Mouse (Mus musculus): Measurements from ENCODE around the gene Cby1. TPM values are rescaled to one million over a fixed set of nuclear protein-coding genes. Genes with fewer than 3 reads are reported as not detected.
A peak's percentile ranks its signal among the peaks of the same experiment; 100 is the strongest.
"Not testable (repeated sequence)": the region's sequence is repeated elsewhere in the genome, so short reads cannot be mapped to it uniquely, and the experiment has no call there.

The Cby1 gene
- 10 to 100 TPM; 14.1 to 15.8 (median 14.4) TPM for total RNA-seq (2022)

DNA sequence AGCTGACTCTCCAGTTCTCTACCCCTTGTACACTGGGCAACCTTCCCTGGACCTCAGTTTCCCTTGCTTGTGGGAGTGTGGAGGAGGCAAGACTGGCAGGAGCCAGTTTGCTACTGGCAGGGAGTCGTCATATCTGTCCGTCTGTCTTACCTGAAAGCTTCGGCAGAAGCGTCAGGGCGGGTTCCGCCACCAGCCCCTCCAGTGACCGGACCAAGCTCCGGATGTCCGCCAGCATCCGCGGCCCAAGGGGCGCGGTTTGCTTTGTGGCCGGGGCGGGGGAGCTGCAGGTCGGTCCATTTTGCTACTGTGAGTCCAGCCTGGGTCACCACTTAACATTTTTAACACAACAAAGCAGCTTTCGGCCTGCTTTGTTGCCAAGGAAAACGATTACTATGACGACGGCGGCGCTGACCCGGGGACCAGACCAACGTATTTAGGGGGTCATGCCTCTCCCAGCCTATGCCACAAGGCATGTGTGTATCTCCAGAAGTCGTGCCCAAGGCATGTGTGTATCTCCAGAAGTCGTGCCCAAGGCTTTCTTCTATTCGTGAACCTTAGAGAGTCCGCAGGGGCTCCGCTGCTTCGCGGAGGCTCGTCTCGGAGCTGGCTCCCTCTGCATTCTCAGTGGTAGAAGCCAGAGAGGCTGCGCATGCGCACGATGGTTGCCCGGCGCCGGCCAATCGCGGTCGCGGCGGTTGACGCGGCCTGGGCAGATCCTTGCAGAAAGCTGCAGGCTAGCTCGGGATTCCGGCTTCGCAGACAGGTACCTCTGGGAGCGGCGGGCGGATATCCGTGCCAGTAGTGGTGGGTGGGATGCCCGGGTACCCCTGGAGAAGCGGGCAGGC, at the start of gene Cby1, which contains the start of gene Fam227a:
Gene Cby1, plus strand, starts transcription at position 669 of the 845 bp plus-strand sequence.
Gene Fam227a, minus strand, starts transcription at position 426 of the 845 bp plus-strand sequence.
- DNase-seq (ENCODE audit: low spot score in 2 of 2), result peak; percentile 82 to 91

- DNase-seq (ENCODE audit: low spot score in 2 of 2), result no peak
These were observed 49.8 kb upstream of the Cby1 start for GRCm38 (mm10) chr15:79609226-79609625.

GRCm38 (mm10) chr15:79615501-79615900, 43.5 kb upstream of the Cby1 start:
- no peak for DNase-seq (ENCODE audit: low spot score in 2 of 2)

DNA sequence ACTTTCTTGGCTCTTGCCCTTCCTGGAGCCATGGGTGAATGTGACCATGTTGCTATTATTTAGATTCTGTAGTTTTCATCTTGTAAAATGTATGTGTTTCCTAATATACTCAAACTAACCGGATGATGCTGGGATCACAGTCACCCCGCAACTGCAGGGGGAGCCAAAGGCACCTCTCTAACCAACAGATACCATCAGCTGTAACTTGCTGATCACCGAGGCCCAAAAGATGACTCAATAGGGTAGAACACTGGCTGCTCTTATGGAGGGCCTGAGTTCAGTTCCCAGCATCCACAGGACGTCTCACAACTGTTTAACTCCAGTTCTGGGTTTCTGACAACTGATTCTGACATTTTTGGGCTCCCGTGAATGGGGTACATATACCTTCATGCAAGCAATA, 42.3 kb upstream of the Cby1 start:
- DNase-seq (ENCODE audit: low spot score in 2 of 2), result no peak

DNA sequence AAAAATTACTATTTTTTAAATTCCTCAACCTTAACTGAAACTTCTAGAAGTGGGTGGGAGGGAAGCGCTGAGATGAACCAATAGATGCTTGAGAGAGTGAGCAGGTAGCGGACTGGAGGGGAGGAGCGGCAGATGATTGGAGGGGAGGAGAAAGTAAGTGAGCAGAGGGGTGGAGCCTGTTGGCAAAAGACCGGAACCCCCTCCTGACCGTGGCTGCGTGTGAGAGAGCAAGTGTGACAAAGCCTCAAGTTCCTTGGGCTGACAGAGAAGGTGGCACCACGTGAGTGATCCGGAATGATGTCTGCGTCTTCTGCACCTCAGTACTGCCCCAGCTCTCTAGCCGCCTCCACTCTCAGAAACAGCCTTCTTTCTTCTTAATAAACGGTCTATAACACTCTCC, 41.9 kb upstream of the Cby1 start:
- no peak for DNase-seq (ENCODE audit: low spot score in 2 of 2)

- DNase-seq (ENCODE audit: low spot score in 2 of 2), result no peak
These were observed 40.5 kb upstream of the Cby1 start for GRCm38 (mm10) chr15:79618456-79618855.

- no peak for DNase-seq (ENCODE audit: low spot score in 2 of 2)
These were observed 39.1 kb upstream of the Cby1 start for GRCm38 (mm10) chr15:79619770-79620414.

GRCm38 (mm10) chr15:79630471-79630870, 28.5 kb upstream of the Cby1 start:
- DNase-seq (ENCODE audit: low spot score in 2 of 2), result no peak

- no peak for DNase-seq (ENCODE audit: low spot score in 2 of 2)
These were observed 17.7 kb upstream of the Cby1 start for GRCm38 (mm10) chr15:79641135-79641817.

- no peak for DNase-seq (ENCODE audit: low spot score in 2 of 2)
These were observed 13.5 kb upstream of the Cby1 start for GRCm38 (mm10) chr15:79645483-79645882.

DNA sequence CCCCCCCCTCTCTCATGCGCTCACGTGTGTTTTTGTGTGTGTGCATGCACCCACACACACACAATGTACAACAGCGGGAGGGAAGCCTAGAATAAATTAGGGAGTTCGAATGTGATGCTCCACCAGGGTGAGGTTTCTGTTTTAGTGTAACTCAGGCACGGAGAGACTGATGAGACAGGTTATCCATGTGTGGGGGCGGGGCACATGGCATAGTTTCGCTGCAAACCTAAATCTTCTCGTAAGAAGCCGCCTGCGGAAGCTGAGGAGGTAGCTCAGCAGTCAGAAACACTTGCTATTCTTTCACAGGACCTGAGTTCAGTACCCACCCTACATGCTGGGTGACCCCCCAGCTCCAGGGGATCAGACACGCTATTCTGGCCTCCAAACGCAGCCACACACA, 10.9 kb upstream of the Cby1 start:
- no peak for DNase-seq (ENCODE audit: low spot score in 2 of 2)

- DNase-seq (ENCODE audit: low spot score in 2 of 2), result no peak
These were observed 8.4 kb upstream of the Cby1 start for GRCm38 (mm10) chr15:79650569-79650968.

DNA sequence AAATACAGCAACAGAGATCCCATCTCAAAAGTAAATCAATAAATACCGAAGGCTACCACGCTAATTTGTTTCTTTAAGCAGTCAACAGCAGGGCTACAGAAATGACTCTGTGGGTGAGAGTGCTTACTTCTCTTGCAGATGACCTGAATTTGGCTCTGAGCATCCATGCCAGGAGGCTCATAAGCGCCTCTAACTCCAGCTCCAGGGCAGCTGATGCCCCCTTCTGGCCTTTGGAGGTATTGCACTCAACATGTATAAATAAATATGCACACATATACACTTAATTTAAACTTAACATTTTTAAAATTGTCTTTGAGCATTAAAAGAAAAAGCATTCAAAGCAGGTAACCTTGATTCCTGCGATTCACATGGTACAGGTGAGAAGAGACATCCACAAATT, 7.5 kb upstream of the Cby1 start:
- no peak for DNase-seq (ENCODE audit: low spot score in 2 of 2)

- DNase-seq (ENCODE audit: low spot score in 2 of 2), result no peak
These were observed 2.5 kb upstream of the Cby1 start for GRCm38 (mm10) chr15:79656451-79656850.

GRCm38 (mm10) chr15:79657837-79658530, 1.0 kb upstream of the Cby1 start:
- DNase-seq (ENCODE audit: low spot score in 2 of 2), result peak; percentile 67 to 71

DNA sequence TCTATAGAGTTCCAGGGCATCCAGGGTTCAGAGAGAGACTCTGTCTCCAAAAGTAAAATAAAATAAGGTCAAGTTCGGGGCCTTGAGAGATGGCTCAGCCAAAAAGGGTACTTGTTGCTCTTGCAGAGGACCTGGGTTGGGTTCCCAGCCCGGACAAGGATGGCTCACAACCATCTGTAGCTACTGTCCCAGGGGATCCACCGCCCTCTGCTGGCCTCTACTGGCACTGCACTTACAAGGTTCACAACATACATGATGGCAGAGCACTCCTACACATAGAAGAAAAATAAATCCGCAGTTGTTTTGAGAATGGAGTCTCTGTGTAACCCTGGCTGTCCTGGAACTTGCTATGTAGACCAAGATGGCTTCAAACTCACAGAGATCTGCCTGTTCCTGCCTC, 2.9 kb downstream of the Cby1 start:
- no peak for DNase-seq (ENCODE audit: low spot score in 2 of 2)

DNA sequence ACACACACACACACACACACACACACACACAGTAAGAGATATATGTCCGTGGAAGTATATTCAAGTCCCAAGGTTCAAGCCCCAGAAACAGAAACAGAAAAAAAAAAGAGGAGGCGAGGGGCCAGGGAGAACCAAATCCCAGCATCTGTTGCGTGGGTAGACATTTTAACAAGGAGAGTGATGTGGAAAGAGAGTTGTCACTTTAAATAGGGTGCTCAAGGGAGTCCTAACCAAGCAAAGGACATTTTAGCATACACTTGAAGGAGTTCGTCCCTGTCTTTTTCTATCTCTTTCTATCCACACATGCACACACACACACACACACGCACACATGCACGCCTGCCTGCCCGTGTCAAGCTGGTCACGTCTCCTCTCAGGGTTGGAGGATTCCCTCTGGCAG, 5.7 kb downstream of the Cby1 start:
- no peak for DNase-seq (ENCODE audit: low spot score in 2 of 2)

DNA sequence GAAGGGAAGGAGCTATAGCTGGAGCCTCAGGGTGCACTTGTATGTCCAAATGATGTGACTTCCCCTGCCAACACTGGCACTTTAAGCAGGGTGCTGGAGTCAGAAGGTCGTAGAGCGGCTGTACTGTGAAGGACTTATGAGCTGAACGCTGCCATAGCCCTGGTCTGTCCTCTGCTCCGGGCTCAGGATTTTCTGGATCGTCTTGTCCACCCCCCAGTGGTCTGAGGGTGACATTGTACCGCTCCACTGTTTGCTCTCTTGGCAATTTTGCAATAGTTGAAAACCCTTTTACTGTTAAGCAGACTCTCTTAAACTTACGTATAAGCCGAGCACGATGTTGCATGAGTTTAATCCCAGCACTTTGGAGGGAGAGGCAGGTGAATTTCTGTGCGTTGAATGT, 10.2 kb downstream of the Cby1 start:
- DNase-seq (ENCODE audit: low spot score in 2 of 2), result no peak

DNA sequence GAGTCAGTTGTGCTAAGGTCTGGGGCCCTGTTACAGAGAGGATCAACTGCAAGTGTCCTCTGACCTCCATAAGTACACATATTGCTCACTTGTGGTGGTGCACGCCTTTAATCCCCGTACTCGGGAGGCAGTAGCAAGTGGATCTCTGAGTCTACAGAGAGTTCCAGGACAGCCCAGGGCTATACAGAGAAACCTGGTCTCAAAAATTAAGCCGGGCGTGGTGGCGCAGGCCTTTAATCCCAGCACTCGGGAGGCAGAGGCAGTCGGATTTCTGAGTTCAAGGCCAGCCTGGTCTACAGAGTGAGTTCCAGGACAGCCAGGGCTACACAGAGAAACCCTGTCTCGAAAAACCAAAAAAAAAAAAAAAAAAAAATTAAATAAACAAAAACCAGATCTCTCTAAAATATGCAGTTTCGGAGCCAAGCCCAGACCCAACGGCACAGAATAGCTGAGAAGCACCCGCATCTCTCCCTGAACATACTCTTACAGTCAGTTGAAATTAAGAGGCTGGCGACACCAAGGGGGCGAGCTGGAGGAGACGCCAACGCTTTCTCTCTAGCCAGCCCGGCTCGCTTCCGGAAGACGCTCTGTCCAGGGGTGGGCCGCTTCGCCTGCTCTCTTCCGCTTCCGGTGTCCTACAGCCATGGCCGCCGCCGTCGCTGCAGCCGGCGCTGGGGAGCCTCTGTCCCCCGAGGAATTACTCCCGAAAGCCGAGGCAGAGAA, 11.4 kb downstream of the Cby1 start, which contains the start of gene Tomm22:
Gene Tomm22, plus strand, starts transcription at position 613 of the 723 bp plus-strand sequence.
- peak; percentile 70 to 84 for DNase-seq (ENCODE audit: low spot score in 2 of 2)

- DNase-seq (ENCODE audit: low spot score in 2 of 2), result no peak
These were observed 11.9 kb downstream of the Cby1 start for GRCm38 (mm10) chr15:79670972-79671299.

DNA sequence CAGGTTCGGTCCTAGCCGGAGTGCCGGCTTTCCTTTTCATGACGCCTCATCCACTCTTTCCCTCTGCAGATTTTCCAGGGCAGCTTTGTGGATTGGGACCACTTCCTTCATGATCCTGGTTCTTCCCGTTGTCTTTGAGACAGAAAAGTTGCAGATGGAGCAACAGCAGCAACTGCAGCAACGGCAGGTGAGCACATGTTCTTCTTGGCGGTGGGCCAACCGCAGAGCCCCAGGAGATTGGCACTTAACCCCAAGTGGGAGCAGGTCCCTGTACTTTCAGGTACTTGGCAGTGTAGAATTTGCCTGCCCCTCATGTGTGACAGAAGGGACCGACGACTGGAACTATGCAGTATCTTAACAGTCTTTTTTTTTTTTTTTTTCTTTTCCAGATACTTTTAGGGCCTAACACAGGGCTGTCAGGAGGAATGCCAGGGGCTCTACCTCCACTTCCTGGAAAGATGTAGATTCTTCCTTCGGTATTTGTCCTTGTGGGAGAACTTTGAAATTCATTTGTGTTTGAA, 12.9 kb downstream of the Cby1 start:
- DNase-seq (ENCODE audit: low spot score in 2 of 2), result not testable (repeated sequence)
